Mouse (Mus musculus) left cerebral cortex, adult 11 months (tissue): ENCODE results near the gene Nfasc.

ENCODE experiments used
- DNase-seq: peaks from one replicate; pipeline ENCODE4 v3.0.0; 2022; ENCODE audit warnings: low spot score

Gene Nfasc

GRCm38 (mm10) chr1:132732307-132732706 is 9.3 kb downstream of the Nfasc start:
- DNase-seq: peak; percentile 30

GRCm38 (mm10) chr1:132727548-132727947 is 14.0 kb downstream of the Nfasc start:
- DNase-seq: no peak

GRCm38 (mm10) chr1:132722362-132722761 is 19.2 kb downstream of the Nfasc start:
- DNase-seq: no peak

GRCm38 (mm10) chr1:132721266-132721665 is 20.3 kb downstream of the Nfasc start:
- DNase-seq: no peak

GRCm38 (mm10) chr1:132718225-132718624 is 23.4 kb downstream of the Nfasc start:
- no peak for DNase-seq

GRCm38 (mm10) chr1:132715044-132715443 is 26.6 kb downstream of the Nfasc start:
- no peak for DNase-seq

GRCm38 (mm10) chr1:132709419-132709818 is 32.2 kb downstream of the Nfasc start:
- DNase-seq: no peak

GRCm38 (mm10) chr1:132707301-132707700 is 34.3 kb downstream of the Nfasc start:
- DNase-seq: no peak

- DNase-seq: no peak
Measured at GRCm38 (mm10) chr1:132703467-132703866, 38.1 kb downstream of the Nfasc start.

GRCm38 (mm10) chr1:132696926-132697325 is 44.7 kb downstream of the Nfasc start:
- DNase-seq: no peak

GRCm38 (mm10) chr1:132696232-132696631 is 45.4 kb downstream of the Nfasc start:
- DNase-seq: no peak

- DNase-seq: no peak
Measured at GRCm38 (mm10) chr1:132694007-132694406, 47.6 kb downstream of the Nfasc start.

GRCm38 (mm10) chr1:132689181-132689580 is 52.4 kb downstream of the Nfasc start:
- no peak for DNase-seq

GRCm38 (mm10) chr1:132678935-132679334 is 62.7 kb downstream of the Nfasc start:
- DNase-seq: no peak

GRCm38 (mm10) chr1:132678076-132678475 is 63.5 kb downstream of the Nfasc start:
- no peak for DNase-seq

- no peak for DNase-seq
Measured at GRCm38 (mm10) chr1:132672704-132673103, 68.9 kb downstream of the Nfasc start.

- DNase-seq: no peak
Measured at GRCm38 (mm10) chr1:132669200-132669599, 72.4 kb downstream of the Nfasc start.

GRCm38 (mm10) chr1:132660354-132660753 is 81.2 kb downstream of the Nfasc start:
- DNase-seq: no peak

GRCm38 (mm10) chr1:132659604-132660003 is 82.0 kb downstream of the Nfasc start:
- no peak for DNase-seq

GRCm38 (mm10) chr1:132655611-132656010 is 86.0 kb downstream of the Nfasc start:
- no peak for DNase-seq

GRCm38 (mm10) chr1:132654769-132655168 is 86.8 kb downstream of the Nfasc start:
- DNase-seq: no peak

- no peak for DNase-seq
Measured at GRCm38 (mm10) chr1:132653841-132654457, 87.6 kb downstream of the Nfasc start.

GRCm38 (mm10) chr1:132653161-132653560 is 88.4 kb downstream of the Nfasc start:
- DNase-seq: no peak

GRCm38 (mm10) chr1:132650680-132651079 is 90.9 kb downstream of the Nfasc start:
- no peak for DNase-seq
